Mouse (Mus musculus) liver, adult 2 months (tissue): ENCODE measurements at regions not wholly inside any gene's neighbourhood (a gene's known extent, or its start where the extent isn't known, plus 50 kb on each side); places are given as distances from the start of the nearest gene placed in this dataset.

ENCODE experiments used
- CTCF ChIP-seq: fragments of 200-500 bp; IDR thresholded peaks from 2 replicates; pipeline ENCODE4 v1.5.1; 2011; ENCODE audit warnings: low read depth, low read length, control low read depth
- POLR2A ChIP-seq: fragments of 200-500 bp; IDR thresholded peaks from 2 replicates; pipeline ENCODE4 v1.6.1; 2011; ENCODE audit warnings: low read length, control low read depth; ENCODE audit not compliant: insufficient read depth; ENCODE audit errors: extremely low read depth

GRCm38 (mm10) chr12:58454828-58455227, 185.7 kb upstream of the Clec14a start:
- TF ChIP-seq POLR2A (no peak), CTCF (no peak)
